Mouse (Mus musculus): ENCODE data around the gene G430095P16Rik. TPM values are rescaled to one million over a fixed set of nuclear protein-coding genes. Genes with fewer than 3 reads are reported as not detected.

G430095P16Rik gene
- polyA plus RNA-seq, 1 experiment from 2014 or later = 3.0 TPM

DNA sequence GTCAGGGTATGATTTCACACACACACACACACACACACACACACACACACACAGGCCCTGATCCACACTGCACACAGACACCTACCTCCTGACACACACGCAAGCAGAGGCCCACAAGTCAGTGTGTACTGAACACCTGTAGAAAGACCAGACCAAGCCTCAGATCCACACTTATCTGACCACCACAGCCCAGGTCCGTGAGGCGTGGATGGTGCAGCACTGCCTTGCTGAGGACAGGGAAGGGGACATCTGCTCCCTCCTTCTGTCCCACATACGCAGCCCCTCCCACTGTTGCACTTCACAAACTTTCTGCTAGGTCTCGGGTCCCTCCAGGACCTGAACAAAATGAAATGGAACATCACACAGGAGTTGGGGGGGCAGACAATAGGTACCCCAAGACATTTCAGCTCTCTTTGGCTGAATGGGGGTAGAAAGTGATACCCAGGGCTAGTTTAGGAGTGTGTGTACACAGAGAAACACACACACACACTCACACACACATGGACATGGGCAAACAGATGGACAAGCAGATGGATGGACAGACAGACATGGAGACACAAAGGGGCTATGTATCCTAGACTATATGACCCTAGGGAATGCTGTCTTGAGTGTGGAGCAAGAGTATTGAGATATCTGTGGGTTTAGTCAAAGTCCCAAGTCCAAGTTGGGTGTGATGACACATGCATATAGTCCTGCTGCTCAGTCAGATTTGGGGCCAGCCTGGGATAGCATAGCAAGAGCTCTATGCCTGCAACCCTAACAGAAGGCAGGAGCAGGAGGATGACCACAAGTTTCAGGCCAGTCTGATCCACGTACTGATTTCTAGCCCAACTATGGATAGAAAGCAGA, 30.2 kb downstream of the G430095P16Rik start:
- Histone ChIP-seq H3K9ac (ENCODE audit: low read length) (no peak overlapping the region), H3K4me1 (replicated peaks; ENCODE audit: control insufficient read depth, insufficient read depth, low read length) (peaks cover 10% of the 10 kb centered on the region; the same call in 1 of the 2 replicates), H3K4me3 (ENCODE audit: low read depth, low read length) (no peak overlapping the region), H3K27me3 (ENCODE audit: control insufficient read depth, insufficient read depth, low read length) (peaks cover 53% of the 10 kb centered on the region), H3K27ac (ENCODE audit: low read depth, low read length) (no peak overlapping the region), H3K36me3 (ENCODE audit: control insufficient read depth, insufficient read depth, low read length) (no peaks in the 10 kb centered on the region), H3K4me2 (ENCODE audit: low read depth, low read length, severe bottlenecking) (no peak overlapping the region), H3K9me3 (ENCODE audit: control insufficient read depth, low read length) (no peaks in the 10 kb centered on the region)
- DNase-seq (ENCODE audit: low spot score) (no peak), ATAC-seq (replicated peaks; ENCODE audit: low FRiP score) (no peak)
- WGBS = 81% methylated on average over 6 of the region's 6 CpGs

DNA sequence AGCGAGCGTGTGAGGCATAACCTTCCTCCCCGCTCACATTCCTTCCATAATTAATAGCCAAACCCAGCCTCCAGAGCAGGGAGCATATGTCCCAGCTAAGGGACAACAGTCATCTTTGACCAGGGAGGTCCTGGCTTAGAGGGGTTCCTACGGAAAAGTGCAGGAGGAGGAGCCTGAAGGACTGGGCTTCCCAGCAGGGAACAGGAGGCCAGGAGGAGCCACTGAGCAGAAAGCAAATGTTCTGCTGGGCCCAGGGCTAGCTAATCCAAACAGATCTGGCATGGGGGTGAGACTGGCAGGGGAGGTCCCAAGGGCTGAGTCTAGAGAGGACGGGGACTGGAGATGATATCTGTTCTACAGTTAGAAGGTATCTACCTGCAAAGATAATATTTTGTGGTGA, 34.7 kb downstream of the G430095P16Rik start:
- H3K4me2 ChIP-seq (ENCODE audit: low read depth, low read length, severe bottlenecking) = no peak overlapping the region
- ATAC-seq (replicated peaks; ENCODE audit: low FRiP score) (no peak), DNase-seq (ENCODE audit: low spot score) (no peak)
- no peak overlapping the region for H3K9ac ChIP-seq (ENCODE audit: low read length)
- H3K36me3 ChIP-seq (ENCODE audit: control insufficient read depth, insufficient read depth, low read length) = no peaks in the 10 kb centered on the region
- no peaks in the 10 kb centered on the region for H3K9me3 ChIP-seq (ENCODE audit: control insufficient read depth, low read length)
- no peak overlapping the region for H3K27ac ChIP-seq (ENCODE audit: low read depth, low read length)
- H3K4me3 ChIP-seq (ENCODE audit: low read depth, low read length) = no peak overlapping the region
- peaks cover 5% of the 10 kb centered on the region; the same call in 1 of the 2 replicates for H3K4me1 ChIP-seq (replicated peaks; ENCODE audit: control insufficient read depth, insufficient read depth, low read length)
- WGBS = 58% methylated on average over 5 of the region's 5 CpGs
- peaks cover 32% of the 10 kb centered on the region for H3K27me3 ChIP-seq (ENCODE audit: control insufficient read depth, insufficient read depth, low read length)

DNA sequence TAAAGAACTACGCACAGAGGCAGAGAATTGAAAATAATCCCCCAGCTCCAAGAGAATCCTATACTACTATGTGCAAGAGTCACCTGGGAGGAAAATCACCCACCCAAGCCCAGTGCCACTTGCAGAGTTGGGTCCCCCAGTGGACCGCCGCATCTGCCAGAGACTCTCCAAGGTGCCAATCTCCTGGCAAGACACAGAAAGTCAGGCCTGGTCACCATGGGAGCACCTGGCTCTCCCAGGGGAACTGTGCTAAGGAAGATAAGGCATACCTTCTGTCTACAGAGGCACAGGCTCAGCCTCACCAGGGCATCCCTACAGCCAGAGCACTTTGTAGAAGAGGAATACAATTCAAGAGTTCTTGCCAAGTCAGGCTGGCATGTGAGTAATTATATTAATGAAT, 35.5 kb downstream of the G430095P16Rik start:
- H3K36me3 ChIP-seq (ENCODE audit: control insufficient read depth, insufficient read depth, low read length) = no peaks in the 10 kb centered on the region
- DNase-seq (ENCODE audit: low spot score) = no peak
- WGBS = 90% methylated on average over 3 of the region's 3 CpGs
- H3K9ac ChIP-seq (ENCODE audit: low read length) = no peak overlapping the region
- peaks cover 5% of the 10 kb centered on the region; the same call in 1 of the 2 replicates for H3K4me1 ChIP-seq (replicated peaks; ENCODE audit: control insufficient read depth, insufficient read depth, low read length)
- no peak for ATAC-seq (replicated peaks; ENCODE audit: low FRiP score)
- H3K9me3 ChIP-seq (ENCODE audit: control insufficient read depth, low read length) = no peaks in the 10 kb centered on the region
- H3K27ac ChIP-seq (ENCODE audit: low read depth, low read length) = no peak overlapping the region
- H3K4me2 ChIP-seq (ENCODE audit: low read depth, low read length, severe bottlenecking) = no peak overlapping the region
- H3K4me3 ChIP-seq (ENCODE audit: low read depth, low read length) = no peak overlapping the region
- peaks cover 25% of the 10 kb centered on the region for H3K27me3 ChIP-seq (ENCODE audit: control insufficient read depth, insufficient read depth, low read length)

DNA sequence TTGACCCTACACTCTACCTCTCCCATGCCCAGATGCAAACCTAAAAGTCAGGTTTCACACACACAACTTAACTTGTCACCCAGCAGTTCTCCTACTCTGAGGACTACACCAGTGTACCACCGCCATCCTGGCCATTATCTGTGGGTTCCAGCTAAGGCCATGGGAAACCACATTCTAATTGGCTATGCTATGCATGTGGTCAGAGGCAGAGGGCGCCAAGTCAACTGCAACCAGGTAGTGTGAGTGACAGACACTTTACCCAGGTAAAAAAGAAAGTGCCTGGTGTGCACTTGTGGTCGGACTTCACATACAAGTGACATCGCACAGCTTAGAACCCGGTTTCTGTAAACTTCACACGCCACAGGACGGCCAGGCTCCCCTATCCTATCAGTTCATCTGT, 36.3 kb downstream of the G430095P16Rik start:
- 59% methylated on average over 7 of the region's 7 CpGs for WGBS
- Histone ChIP-seq H3K27me3 (ENCODE audit: control insufficient read depth, insufficient read depth, low read length) (peaks cover 23% of the 10 kb centered on the region), H3K4me3 (ENCODE audit: low read depth, low read length) (no peak overlapping the region), H3K36me3 (ENCODE audit: control insufficient read depth, insufficient read depth, low read length) (no peaks in the 10 kb centered on the region), H3K9ac (ENCODE audit: low read length) (no peak overlapping the region), H3K4me2 (ENCODE audit: low read depth, low read length, severe bottlenecking) (no peak overlapping the region), H3K4me1 (replicated peaks; ENCODE audit: control insufficient read depth, insufficient read depth, low read length) (peaks cover 5% of the 10 kb centered on the region; the same call in 1 of the 2 replicates), H3K9me3 (ENCODE audit: control insufficient read depth, low read length) (no peaks in the 10 kb centered on the region), H3K27ac (ENCODE audit: low read depth, low read length) (no peak overlapping the region)
- ATAC-seq (replicated peaks; ENCODE audit: low FRiP score) = no peak
- DNase-seq (ENCODE audit: low spot score) = no peak

- no peak overlapping the region for H3K9ac ChIP-seq (ENCODE audit: low read length)
- H3K4me3 ChIP-seq (ENCODE audit: low read depth, low read length) = no peak overlapping the region
- DNase-seq (ENCODE audit: low spot score) (no peak), ATAC-seq (replicated peaks; ENCODE audit: low FRiP score) (no peak)
- no peak overlapping the region for H3K4me2 ChIP-seq (ENCODE audit: low read depth, low read length, severe bottlenecking)
- H3K27ac ChIP-seq (ENCODE audit: low read depth, low read length) = no peak overlapping the region
- H3K9me3 ChIP-seq (ENCODE audit: control insufficient read depth, low read length) = no peaks in the 10 kb centered on the region
- H3K36me3 ChIP-seq (ENCODE audit: control insufficient read depth, insufficient read depth, low read length) = no peaks in the 10 kb centered on the region
- peaks cover 5% of the 10 kb centered on the region; the same call in 1 of the 2 replicates for H3K4me1 ChIP-seq (replicated peaks; ENCODE audit: control insufficient read depth, insufficient read depth, low read length)
- WGBS = 90% methylated on average over 10 of the region's 10 CpGs
- H3K27me3 ChIP-seq (ENCODE audit: control insufficient read depth, insufficient read depth, low read length) = peaks cover 27% of the 10 kb centered on the region
Measured at GRCm38 (mm10) chr8:84759718-84760117, 36.9 kb downstream of the G430095P16Rik start.

DNA sequence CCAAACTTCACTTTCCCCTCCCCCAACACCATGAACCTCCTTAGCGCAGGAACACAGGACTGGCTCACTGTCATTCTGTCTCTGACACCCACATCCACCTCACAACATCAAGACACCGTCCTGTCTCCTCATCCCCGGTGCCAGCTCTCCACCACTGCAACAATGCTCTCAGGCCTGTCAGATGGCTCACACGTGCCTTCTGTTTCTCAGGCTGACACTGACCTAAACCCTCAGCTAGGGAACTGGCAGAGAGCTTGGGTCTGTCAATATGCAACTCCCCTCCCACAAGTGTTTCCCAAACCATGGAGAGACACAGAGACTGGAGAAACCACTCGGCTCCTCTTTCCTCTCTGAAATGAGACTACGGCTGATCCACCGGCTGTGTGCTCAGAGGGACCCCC, 37.6 kb downstream of the G430095P16Rik start:
- no peak overlapping the region for H3K4me2 ChIP-seq (ENCODE audit: low read depth, low read length, severe bottlenecking)
- H3K9me3 ChIP-seq (ENCODE audit: control insufficient read depth, low read length) = no peaks in the 10 kb centered on the region
- peaks cover 9% of the 10 kb centered on the region for H3K4me1 ChIP-seq (replicated peaks; ENCODE audit: control insufficient read depth, insufficient read depth, low read length)
- H3K9ac ChIP-seq (ENCODE audit: low read length) = no peak overlapping the region
- 55% methylated on average over 7 of the region's 7 CpGs for WGBS
- peaks cover 29% of the 10 kb centered on the region for H3K27me3 ChIP-seq (ENCODE audit: control insufficient read depth, insufficient read depth, low read length)
- H3K27ac ChIP-seq (ENCODE audit: low read depth, low read length) = no peak overlapping the region
- no peak overlapping the region for H3K4me3 ChIP-seq (ENCODE audit: low read depth, low read length)
- H3K36me3 ChIP-seq (ENCODE audit: control insufficient read depth, insufficient read depth, low read length) = no peaks in the 10 kb centered on the region
- ATAC-seq (replicated peaks; ENCODE audit: low FRiP score) (no peak), DNase-seq (ENCODE audit: low spot score) (no peak)

DNA sequence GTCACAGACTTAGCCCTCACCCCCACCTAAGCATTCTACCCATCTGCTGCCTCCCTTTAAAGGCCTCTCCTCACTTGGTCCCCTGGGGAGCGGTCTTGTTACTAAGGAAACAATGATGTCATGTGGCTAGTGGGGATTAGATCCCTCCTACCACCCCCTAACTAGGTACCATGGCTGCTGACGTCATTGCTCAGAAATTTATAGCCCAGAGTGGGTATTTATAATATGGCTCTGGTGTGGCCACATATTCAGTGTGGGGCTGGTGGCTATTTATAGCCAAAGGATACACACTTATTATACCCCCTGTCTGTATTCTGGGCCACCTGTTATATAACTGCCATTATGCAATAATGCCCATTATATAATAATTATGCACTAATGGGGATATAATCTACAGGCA, 38.1 kb downstream of the G430095P16Rik start:
- H3K4me1 ChIP-seq (replicated peaks; ENCODE audit: control insufficient read depth, insufficient read depth, low read length) = peaks cover 14% of the 10 kb centered on the region

DNA sequence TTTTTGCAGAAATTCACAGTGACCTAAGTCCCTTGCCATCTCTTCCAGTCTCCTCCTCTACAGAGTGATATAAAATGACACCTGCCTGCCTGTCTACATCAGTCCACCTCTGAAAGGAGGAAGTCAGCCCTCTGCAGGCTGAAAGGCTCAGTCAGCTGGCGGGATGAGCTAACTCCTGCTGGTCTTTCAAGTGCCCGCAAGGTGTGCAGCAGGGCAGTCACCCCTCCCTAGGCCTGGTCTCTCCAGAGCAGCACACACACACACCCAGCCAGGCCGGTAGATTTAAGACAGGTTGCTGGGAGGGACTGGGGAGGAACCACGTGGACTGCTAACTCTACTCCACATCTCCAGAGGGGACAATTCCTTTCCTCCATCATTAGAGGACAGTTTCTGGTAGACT, 41.3 kb downstream of the G430095P16Rik start:
- ATAC-seq (replicated peaks; ENCODE audit: low FRiP score) (no peak), DNase-seq (ENCODE audit: low spot score) (no peak)
- Histone ChIP-seq H3K4me1 (replicated peaks; ENCODE audit: control insufficient read depth, insufficient read depth, low read length) (peaks cover 17% of the 10 kb centered on the region), H3K27me3 (ENCODE audit: control insufficient read depth, insufficient read depth, low read length) (peaks cover 43% of the 10 kb centered on the region), H3K4me2 (ENCODE audit: low read depth, low read length, severe bottlenecking) (no peak overlapping the region), H3K9me3 (ENCODE audit: control insufficient read depth, low read length) (no peaks in the 10 kb centered on the region), H3K4me3 (ENCODE audit: low read depth, low read length) (no peak overlapping the region), H3K36me3 (ENCODE audit: control insufficient read depth, insufficient read depth, low read length) (no peaks in the 10 kb centered on the region), H3K27ac (ENCODE audit: low read depth, low read length) (no peak overlapping the region), H3K9ac (ENCODE audit: low read length) (no peak overlapping the region)
- WGBS = 58% methylated on average over 4 of the region's 4 CpGs

More for the DNA sequence above, 38.1 kb downstream of the G430095P16Rik start:
- no peak overlapping the region for H3K4me3 ChIP-seq (ENCODE audit: low read depth, low read length)
- no peaks in the 10 kb centered on the region for H3K9me3 ChIP-seq (ENCODE audit: control insufficient read depth, low read length)
- ATAC-seq (replicated peaks; ENCODE audit: low FRiP score) = no peak
- WGBS = 33% methylated on average over 2 of the region's 2 CpGs
- H3K9ac ChIP-seq (ENCODE audit: low read length) = no peak overlapping the region
- H3K27ac ChIP-seq (ENCODE audit: low read depth, low read length) = no peak overlapping the region
- H3K27me3 ChIP-seq (ENCODE audit: control insufficient read depth, insufficient read depth, low read length) = peaks cover 29% of the 10 kb centered on the region
- no peak for DNase-seq (ENCODE audit: low spot score)
- H3K36me3 ChIP-seq (ENCODE audit: control insufficient read depth, insufficient read depth, low read length) = no peaks in the 10 kb centered on the region
- no peak overlapping the region for H3K4me2 ChIP-seq (ENCODE audit: low read depth, low read length, severe bottlenecking)
